Mouse (Mus musculus) layer of hippocampus, adult 2 months (tissue): ENCODE results near the gene Kcnj10. TPM values are rescaled to one million over a fixed set of nuclear protein-coding genes. Genes with fewer than 3 reads are reported as not detected.

ENCODE experiments used
- DNase-seq, 2 experiments: peaks; one replicate each; pipeline ENCODE4 v3.0.0; 2022; ENCODE audit warnings: low spot score in 2 of 2
- H3K27ac ChIP-seq: fragments of 200-600 bp; 2 replicates; pipeline ENCODE4 v1.8.1; 2022
- H3K4me3 ChIP-seq: fragments of 200-600 bp; 2 replicates; pipeline ENCODE4 v1.8.1; 2022; ENCODE audit warnings: mild to moderate bottlenecking
- CTCF ChIP-seq: fragments of 200-600 bp; conservative IDR thresholded peaks from 2 replicates; pipeline ENCODE4 v1.8.1; 2022; ENCODE audit warnings: antibody characterized with exemption, mild to moderate bottlenecking, moderate library complexity
- total RNA-seq, 2 experiments: library from RNA; stranded (reverse); gene quantifications; 2 replicates each; pipeline ENCODE4 v1.2.3; 2021

Kcnj10 gene
- total RNA-seq, 2 experiments from 2014 or later = 83.2 to 91.6 TPM

DNA sequence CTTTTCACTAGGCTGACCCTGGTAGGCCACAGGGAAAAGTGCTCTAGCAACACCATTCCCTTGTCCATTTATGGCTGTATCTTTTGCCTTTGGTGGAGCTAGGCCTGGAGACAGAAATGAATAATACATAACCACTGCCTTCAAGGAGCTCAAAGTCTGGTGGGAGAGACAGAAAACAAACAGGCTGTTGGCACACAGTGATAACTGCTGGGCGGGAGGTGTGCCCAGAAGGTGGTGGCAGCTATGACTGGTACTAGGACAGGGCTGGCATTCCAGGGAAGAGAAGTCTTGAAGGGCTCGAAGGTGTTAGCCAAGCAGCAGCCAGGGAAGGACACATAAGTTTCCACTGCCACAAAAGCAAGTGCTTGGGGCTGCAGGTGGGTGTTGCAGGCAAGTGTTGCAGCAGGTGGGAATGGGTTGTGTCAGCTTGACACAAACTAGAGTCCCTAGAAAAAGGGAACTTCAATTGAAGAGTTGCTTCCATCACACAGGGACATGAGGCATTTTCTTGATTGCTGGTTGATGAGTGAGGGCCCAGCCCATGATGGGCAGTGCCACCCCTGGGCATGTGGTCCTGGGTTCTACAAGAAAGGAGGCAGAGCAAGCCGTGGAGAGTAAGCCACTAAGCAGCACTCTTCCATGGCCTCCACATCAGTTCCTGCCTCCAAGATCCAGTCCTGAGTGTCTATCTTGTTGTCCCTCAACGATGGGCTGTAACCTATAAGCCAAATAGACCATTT lies 72.7 kb downstream of the Kcnj10 start:
- DNase-seq = no peak
- Histone ChIP-seq H3K4me3 (no peak overlapping the region), H3K27ac (no peak overlapping the region)
- no peak for TF ChIP-seq CTCF

DNA sequence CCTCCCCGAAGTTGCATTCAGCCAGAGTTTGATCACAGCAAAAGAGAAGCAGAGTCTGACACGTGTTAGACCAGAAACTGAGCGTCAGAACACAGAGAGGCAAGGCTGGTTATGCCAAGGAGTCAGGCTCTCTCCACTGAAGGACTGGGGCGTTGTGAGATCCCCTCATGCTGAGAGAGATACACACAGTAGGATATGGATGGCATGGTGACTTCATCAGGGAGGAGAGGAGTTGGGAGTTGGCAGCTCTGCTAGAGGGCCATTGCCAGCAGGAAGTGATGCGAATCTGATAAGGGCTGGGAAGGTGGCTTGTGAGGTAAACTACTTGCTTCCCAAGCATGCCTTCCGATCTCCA lies 73.2 kb downstream of the Kcnj10 start:
- H3K4me3 ChIP-seq = no peak overlapping the region
- no peak for TF ChIP-seq CTCF
- no peak for DNase-seq

DNA sequence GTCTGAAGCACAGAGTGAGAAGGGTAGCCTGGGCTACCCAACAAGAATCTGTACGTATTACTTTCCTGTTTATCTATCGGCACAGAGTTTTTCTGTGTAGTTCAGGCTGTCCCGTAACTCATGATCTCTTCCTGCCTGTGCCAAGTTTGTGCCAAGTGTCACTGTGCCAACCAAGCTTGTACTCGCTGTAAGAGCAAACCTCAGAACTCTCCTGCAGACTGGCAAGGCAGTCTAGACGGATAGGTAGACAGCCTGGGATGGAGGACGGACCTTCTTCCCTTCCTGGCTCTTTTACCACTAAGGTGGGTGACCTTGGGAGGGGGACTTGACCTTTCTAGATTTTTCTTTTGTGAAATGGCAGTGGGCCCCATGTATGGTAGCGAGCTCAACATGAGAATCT lies 74.1 kb downstream of the Kcnj10 start:
- no peak for TF ChIP-seq CTCF
- Histone ChIP-seq H3K4me3 (no peak overlapping the region), H3K27ac (no peak overlapping the region)
- DNase-seq = no peak

More for the DNA sequence above, 73.2 kb downstream of the Kcnj10 start:
- H3K27ac ChIP-seq = no peak overlapping the region

DNA sequence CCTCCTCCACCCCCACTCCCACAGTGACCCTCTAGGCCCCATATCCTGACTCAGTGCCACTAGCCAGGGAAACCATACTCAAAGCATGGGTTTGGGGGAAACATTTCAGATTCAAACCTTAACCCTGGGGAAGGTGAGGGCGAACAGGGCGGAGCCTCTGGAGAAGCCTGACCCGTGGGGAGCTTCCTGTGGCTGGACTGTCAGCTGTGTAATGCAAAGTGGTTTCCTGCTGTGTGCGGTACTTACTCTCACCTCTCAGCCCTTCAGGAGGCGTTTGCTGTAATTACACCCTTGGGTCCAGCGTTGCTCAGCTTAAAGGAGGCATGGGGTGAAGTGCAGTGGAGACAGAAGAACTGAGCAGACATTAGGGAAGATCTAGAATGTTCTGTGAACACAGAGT lies 77.2 kb downstream of the Kcnj10 start:
- no peak overlapping the region for H3K27ac ChIP-seq
- no peak for DNase-seq
- H3K4me3 ChIP-seq = no peak overlapping the region
- TF ChIP-seq CTCF = no peak

DNA sequence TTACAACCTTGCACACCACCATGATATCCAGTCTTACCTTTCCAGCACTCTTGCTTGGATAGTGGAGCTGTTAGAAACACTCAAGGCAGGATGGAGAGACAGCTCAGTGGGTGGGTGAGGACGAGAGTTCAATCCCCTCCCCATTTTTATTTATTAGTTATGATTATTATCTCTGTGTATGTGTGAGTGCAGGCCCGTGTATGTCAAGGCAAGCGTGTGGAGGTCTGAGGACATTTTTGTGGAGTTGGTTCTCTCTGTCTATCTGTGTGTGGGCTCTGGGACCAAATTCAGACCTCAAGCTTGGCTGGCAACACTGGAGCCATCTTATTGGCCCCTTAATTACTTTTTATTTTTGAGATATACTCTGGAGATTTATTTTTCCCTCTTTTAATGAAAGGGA lies 77.6 kb downstream of the Kcnj10 start:
- no peak for TF ChIP-seq CTCF
- Histone ChIP-seq H3K4me3 (no peak overlapping the region), H3K27ac (no peak overlapping the region)
- DNase-seq = no peak

DNA sequence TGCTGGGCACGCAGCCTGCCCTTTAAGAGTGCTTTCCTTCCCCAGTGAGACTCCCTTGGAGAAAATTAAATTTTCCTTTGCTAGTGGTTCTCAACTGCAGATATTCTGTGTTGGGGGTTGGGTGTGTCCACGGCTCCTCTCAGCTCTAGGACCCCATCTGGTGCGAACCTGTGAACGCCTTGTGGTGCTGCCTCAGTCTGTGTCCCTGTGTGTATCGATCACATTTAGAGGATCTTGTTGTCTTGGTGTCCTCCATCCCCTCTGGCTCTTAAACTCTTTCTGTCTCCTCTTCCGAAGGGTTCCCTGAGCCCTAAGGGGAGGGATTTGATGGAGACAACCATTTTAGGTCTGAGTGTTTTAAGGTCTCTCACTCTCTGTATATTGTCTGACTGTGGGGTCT lies 79.2 kb downstream of the Kcnj10 start:
- DNase-seq = no peak
- no peak for TF ChIP-seq CTCF
- Histone ChIP-seq H3K27ac (no peak overlapping the region), H3K4me3 (no peak overlapping the region)

DNA sequence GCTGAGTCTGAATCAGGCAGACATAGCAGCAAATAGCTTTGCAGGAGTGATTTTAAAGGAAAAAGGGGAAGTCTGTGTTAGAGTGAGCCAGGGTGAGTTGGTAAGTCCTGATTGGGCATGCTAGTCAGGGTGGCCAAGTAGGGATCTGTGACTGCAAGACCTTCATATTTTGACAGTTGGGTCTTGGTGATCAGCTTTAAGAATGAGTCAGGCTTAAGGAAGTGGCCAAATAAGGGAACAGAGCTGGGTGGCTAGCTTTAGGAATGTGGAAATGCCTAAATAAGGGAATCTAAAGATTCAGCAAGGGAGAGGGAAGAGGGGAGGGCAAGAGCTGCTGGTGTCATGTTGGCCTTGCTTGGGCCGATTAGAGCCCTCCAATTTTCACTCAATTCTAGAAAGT lies 82.4 kb downstream of the Kcnj10 start:
- no peak for DNase-seq
- no peak overlapping the region for H3K4me3 ChIP-seq
- no peak overlapping the region for H3K27ac ChIP-seq
- TF ChIP-seq CTCF = no peak

Other genes with a start within 250 kb of the Kcnj10 start
- gene Pex19, start 214.5 kb upstream of the Kcnj10 start, total RNA-seq = 10 to 100 TPM; 84.9 to 88.3 TPM
- gene Dcaf8, start 193.1 kb upstream of the Kcnj10 start, total RNA-seq = 100 to 1,000 TPM; 114 to 116 TPM
- gene Pea15a, start 134.4 kb upstream of the Kcnj10 start, total RNA-seq = 100 to 1,000 TPM; 421 to 428 TPM
- gene Casq1, start 121.3 kb upstream of the Kcnj10 start, total RNA-seq = under 1 TPM; 0.37 to 0.51 TPM
- gene Atp1a4, start 82.8 kb upstream of the Kcnj10 start, total RNA-seq = not detected
- 100 to 1,000 TPM; 255 to 257 TPM for gene Igsf8, start 79.6 kb upstream of the Kcnj10 start, total RNA-seq
- 100 to 1,000 TPM; 585 to 600 TPM for gene Atp1a2, start 43.1 kb upstream of the Kcnj10 start, total RNA-seq
- 10 to 100 TPM; 67.2 to 69.2 TPM for gene Kcnj9, start 11.9 kb upstream of the Kcnj10 start, total RNA-seq
- 1 to 10 TPM; 8.3 to 9.2 TPM for gene Pigm, start 35.3 kb downstream of the Kcnj10 start, total RNA-seq
- gene Slamf9, start 134.1 kb downstream of the Kcnj10 start, total RNA-seq = under 1 TPM in 1 of 2 experiments, not detected in 1; 0.38 TPM
- gene Igsf9, start 140.6 kb downstream of the Kcnj10 start, total RNA-seq = 1 to 10 TPM; 5.7 to 9.2 TPM
- gene Tagln2, start 158.8 kb downstream of the Kcnj10 start, total RNA-seq = 10 to 100 TPM in 1 of 2 experiments, 1 to 10 TPM in 1; 7.9 to 13.1 TPM
- gene Cfap45, start 179.6 kb downstream of the Kcnj10 start, total RNA-seq = 1 to 10 TPM; 4.2 to 4.8 TPM
- under 1 TPM; 0.41 to 0.61 TPM for gene Vsig8, start 214.7 kb downstream of the Kcnj10 start, total RNA-seq
- not detected for gene Slamf8, start 249.4 kb downstream of the Kcnj10 start, total RNA-seq